Mouse (Mus musculus): Measurements from ENCODE around the gene Pdzk1ip1. TPM values are rescaled to one million over a fixed set of nuclear protein-coding genes. Genes with fewer than 3 reads are reported as not detected.

The Pdzk1ip1 gene
- polyA plus RNA-seq, 2 experiments from 2014 or later = 31.4 to 40.8 TPM

DNA sequence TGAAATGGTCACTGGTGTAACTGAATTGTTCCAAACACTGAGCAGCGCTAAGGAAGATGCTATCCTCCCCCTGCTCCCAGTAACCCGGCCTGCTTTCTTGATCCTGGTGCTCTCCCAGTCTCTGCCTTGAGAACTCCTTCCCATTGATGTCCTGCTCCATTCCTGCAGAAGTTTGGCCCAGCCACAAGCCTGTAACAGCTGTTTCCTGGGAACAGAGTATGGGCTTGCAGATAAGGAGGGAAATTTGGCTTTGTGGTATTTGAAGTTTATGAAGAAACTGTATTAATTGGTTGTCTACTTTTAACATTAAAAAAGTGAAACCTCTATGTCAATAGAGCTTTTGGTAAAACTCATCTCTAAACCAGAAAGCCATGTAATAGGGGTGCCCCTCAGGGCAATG is 35.0 kb downstream of the Pdzk1ip1 start:
- no peak for ATAC-seq

DNA sequence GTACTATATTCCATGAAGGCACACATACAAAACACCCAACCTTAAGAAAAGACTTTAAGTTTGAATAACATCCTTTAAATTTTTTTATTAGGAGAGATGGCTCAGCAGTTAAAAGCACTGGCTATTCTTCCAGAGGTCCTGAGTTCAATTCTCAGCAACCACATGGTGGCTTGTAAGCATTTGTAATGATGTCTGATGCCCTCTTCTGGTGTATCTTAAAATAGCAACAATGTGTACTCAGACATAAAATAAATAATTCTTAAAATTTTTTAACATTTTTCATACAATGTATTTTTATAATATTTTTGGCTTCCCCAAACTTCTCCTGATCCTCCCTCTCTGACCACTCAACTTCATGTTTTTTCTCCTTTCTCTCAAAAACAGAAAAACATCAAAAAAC is 36.2 kb downstream of the Pdzk1ip1 start:
- no peak for ATAC-seq

DNA sequence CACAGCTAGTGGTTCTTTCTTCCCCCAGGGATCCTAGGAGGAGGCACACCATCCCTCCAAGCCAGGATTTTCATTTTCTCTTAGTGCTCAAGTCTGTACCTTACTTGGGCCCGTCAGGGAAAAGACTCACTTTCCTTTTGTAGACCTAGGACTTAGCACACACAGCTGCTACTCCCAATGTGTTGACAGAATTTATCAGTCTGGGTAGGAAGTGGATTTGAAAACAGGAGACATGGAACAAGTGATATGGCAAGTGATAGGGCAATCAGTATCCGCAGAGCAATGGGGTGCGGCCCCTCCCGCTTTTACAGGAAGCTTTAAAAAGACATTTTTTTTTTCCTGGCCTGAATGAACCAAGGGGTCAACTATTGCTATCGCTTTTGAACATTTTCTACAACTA is 44.6 kb downstream of the Pdzk1ip1 start:
- no peak for ATAC-seq

DNA sequence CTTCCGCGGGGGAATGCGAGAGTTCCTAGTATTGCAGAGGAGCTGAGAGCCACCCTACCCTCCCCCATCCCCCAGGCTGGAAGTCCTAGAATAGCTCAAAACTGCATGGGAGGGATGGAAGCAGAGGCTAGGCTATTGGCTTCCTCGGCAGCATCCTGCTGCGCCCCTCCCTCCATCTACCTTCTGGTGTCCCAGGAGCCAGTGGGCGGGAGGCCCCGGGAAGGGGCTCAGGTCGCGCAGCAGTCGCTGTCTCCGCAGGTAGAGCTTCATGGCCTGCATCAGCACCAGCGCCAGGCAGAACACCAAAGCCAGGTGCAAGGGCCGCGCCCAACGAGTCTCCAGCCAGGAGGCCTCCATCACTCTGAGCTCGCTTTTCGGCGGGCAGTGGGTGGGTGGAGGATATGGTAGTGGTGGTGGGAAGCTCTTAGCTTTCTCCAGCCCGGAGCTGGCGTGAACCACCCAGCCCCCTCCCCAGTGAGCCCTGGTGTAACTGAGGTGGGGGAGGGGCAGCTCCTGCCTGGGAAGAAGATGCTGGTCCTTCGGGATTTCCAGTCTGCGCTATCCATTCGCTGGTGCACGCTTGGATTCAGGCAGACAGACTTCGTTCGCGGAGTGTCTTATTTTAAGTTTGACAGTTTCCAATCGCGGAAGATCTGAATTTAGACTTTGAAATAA is 45.2 kb downstream of the Pdzk1ip1 start, which contains the start of gene Cyp4x1:
Cyp4x1 (minus strand) TSS at position 661 of the 675 bp plus-strand sequence.
- no peak for ATAC-seq

DNA sequence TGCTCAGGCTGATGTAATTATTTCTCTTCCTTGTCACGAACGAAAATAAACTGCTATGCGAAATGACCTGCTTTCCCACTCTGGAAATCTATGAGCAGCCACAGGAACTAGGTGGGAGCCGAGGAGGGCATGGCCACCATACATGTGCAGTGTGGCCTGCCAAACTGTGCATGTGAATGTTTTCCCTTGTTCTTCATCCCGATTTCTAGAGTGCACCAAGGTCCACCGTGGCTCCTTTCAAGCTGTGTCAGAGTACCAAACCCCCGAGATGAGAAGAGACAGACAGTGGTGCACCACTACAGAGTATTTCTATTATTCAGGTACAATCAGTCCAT is 45.8 kb downstream of the Pdzk1ip1 start:
- no peak for ATAC-seq

Other genes starting within 250 kb of the Pdzk1ip1 start
- under 1 TPM in 1 of 2 experiments, not detected in 1; 0.17 TPM for gene Foxd2, start 179.8 kb upstream of the Pdzk1ip1 start, polyA plus RNA-seq (2017; shearing (Covaris generic))
- not detected for gene Foxe3, start 162.7 kb upstream of the Pdzk1ip1 start, polyA plus RNA-seq (2017; shearing (Covaris generic))
- 10 to 100 TPM; 81.9 to 83.6 TPM for gene Cmpk1, start 101.5 kb upstream of the Pdzk1ip1 start, polyA plus RNA-seq (2017; shearing (Covaris generic))
- gene Stil, start 88.5 kb upstream of the Pdzk1ip1 start, polyA plus RNA-seq (2017; shearing (Covaris generic)) = 1 to 10 TPM; 6.0 to 6.7 TPM
- not detected for gene Tal1, start 32.3 kb upstream of the Pdzk1ip1 start, polyA plus RNA-seq (2017; shearing (Covaris generic))
- not detected for gene Cyp4x1, start 45.6 kb downstream of the Pdzk1ip1 start, polyA plus RNA-seq (2017; shearing (Covaris generic))
- gene Cyp4a29, start 153.4 kb downstream of the Pdzk1ip1 start, polyA plus RNA-seq (2017; shearing (Covaris generic)) = not detected
- gene Cyp4a12a, start 210.3 kb downstream of the Pdzk1ip1 start, polyA plus RNA-seq (2017; shearing (Covaris generic)) = not detected